Mouse (Mus musculus): ENCODE measurements around the gene Vrk1. TPM values are rescaled to one million over a fixed set of nuclear protein-coding genes. Genes with fewer than 3 reads are reported as not detected.

Gene Vrk1
- 10 to 100 TPM; 18.8 to 22.1 TPM for total RNA-seq (2021)
- long read RNA-seq, transcript Vrk1-202 (13 exons, 1,509 nt), result major isoform, 10 of 28 reads
- long read RNA-seq, partial matches to known transcripts, result 7 of 28 reads
- long read RNA-seq, other reads (novel, unspliced or antisense), result 8 of 28 reads

GRCm38 (mm10) chr12:106010065-106010915, at the start of gene Vrk1:
TSS of gene Vrk1 (plus strand) at chr12:106010228.
- DNase-seq (ENCODE audit: low spot score in 2 of 2), result peak; percentile 93 to 95

GRCm38 (mm10) chr12:105960592-105961330, 49.3 kb upstream of the Vrk1 start:
- DNase-seq (ENCODE audit: low spot score in 2 of 2), result no peak

- no peak for DNase-seq (ENCODE audit: low spot score in 2 of 2)
Observed at GRCm38 (mm10) chr12:105961667-105962066, 48.4 kb upstream of the Vrk1 start.

GRCm38 (mm10) chr12:105962103-105963011, 47.7 kb upstream of the Vrk1 start:
- DNase-seq (ENCODE audit: low spot score in 2 of 2), result peak; percentile 96 to 98

DNA sequence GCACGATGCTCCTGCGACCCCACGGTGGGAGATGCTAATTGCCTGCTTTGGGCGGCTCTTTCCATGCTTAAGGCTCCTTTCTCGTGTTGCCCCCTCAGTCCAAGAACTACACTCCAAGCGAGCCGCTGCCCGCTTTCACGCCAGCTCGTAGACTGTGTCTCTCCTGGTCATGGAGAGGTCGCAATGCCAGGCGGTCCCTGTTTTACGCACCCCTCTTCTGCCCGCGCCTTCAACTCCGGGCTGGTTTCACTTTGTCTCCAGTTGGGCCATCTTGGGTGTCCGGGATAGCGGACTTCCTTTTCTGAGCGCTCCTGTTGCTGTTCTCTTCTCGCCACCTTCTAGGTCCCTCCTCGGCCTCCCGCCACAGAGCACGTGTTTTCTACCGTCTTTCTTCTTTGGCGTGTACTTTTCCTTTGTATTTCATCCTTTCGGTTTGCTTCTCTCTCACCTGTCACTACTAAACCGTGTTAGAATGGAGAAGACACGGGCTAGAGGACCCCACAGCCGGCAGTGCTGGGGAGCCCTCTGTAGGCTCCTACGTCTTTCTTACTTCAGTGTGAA, 46.9 kb upstream of the Vrk1 start:
- no peak for DNase-seq (ENCODE audit: low spot score in 2 of 2)

GRCm38 (mm10) chr12:105966887-105967637, 43.0 kb upstream of the Vrk1 start:
- DNase-seq (ENCODE audit: low spot score in 2 of 2), result peak in 1 of 2 experiments; percentile 36

- no peak for DNase-seq (ENCODE audit: low spot score in 2 of 2)
Observed at GRCm38 (mm10) chr12:105967806-105968205, 42.2 kb upstream of the Vrk1 start.

- no peak for DNase-seq (ENCODE audit: low spot score in 2 of 2)
Observed at GRCm38 (mm10) chr12:105971182-105971581, 38.8 kb upstream of the Vrk1 start.

DNA sequence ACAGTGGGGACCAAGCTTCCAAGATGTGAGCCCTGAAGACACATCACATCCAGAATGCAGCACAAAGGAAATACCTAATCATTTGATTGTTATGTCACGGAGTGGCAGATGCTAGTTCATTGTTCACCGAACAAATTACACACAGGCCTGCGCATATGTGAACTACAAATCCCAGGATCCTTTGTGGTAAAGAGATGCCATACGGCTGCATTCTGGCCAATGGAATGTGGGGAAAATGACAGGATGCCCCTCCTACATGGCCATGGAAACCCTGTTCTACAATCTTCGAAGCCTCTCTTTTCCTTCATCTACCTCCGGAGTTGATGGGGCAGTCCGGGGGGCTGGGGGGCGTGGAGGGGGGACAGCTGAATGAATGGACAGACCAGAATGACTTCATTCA, 37.4 kb upstream of the Vrk1 start:
- DNase-seq (ENCODE audit: low spot score in 2 of 2), result no peak

DNA sequence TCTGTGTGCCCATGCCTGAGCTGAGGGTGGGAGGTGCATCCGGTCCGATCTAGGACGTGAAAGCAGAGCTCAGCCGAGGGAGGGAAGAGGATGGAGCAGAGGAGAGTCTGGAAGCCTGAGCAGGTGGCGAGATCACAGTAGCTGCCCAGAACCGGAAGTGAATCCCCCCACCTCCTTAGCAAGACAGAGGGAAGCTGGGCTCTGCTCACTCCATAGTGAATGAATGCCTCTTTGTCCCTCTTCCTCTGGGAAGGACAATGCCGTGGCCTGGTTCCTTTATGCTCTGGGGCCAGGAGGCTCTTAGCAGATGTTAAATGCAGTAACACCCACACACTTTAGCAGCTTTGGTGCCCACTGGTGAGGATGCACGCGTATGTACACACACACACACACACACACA, 36.3 kb upstream of the Vrk1 start:
- no peak for DNase-seq (ENCODE audit: low spot score in 2 of 2)

DNA sequence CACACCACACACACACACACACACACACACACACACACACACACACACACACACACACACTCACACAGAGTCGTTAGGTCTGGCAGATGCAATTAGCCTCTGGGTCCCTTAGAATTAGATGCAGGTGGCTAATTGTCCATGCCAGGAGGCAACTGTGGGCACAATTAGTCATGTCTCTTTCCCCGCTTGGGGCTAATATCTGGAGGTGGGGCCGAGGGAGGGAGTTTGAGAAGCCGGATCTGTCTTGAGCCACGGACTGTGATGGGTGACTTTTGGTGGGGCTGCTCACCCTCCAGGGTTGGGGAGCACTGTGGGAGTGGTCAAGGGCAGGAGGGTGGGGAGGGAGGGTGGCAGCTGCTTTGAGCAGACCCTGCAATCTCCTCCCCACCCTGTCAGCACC, 35.9 kb upstream of the Vrk1 start:
- no peak for DNase-seq (ENCODE audit: low spot score in 2 of 2)

DNA sequence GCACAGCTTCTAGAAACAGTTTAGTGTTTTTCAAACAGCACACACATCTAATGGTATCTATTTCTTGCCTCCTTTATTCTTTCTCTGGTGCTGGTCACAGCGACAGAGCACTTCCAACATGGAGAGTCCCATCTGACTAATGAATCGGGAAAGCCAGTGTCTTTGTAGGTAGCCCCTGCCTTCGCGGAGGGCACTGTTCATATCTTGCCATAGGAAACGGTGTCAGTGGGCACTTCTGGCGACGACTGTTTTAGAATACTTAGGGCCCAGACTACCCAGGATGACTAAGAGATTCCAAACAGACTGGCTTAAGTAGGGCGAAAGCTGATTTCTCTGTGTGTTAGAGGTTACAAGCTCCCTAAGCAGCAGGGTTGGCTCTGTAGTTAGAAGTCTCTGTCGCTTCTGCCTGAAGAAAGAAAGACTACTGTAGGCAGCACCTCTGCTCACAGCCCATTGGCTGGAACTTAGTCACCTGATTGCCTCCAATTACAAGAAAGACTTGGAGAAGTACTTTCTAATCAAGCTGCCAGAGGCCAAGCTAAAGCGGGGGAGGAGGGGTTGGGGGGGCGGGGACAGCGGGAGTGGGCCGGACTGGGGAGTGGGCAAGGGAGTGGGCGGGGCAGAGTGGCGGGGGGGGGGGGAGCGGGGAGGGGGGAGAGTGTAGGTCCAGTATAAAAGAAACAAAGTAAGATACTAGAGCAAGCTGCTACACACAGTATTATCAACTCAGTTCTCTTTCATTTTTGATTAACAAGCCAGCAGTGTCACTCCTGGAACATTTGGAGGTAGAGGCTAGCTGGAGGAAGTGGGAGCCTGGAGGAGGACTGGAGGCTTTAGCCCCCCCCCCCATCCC, 28.7 kb upstream of the Vrk1 start:
- DNase-seq (ENCODE audit: low spot score in 2 of 2), result no peak

GRCm38 (mm10) chr12:105981974-105982305, 28.1 kb upstream of the Vrk1 start:
- no peak for DNase-seq (ENCODE audit: low spot score in 2 of 2)

GRCm38 (mm10) chr12:105982598-105982997, 27.4 kb upstream of the Vrk1 start:
- peak in 1 of 2 experiments; percentile 47 for DNase-seq (ENCODE audit: low spot score in 2 of 2)

DNA sequence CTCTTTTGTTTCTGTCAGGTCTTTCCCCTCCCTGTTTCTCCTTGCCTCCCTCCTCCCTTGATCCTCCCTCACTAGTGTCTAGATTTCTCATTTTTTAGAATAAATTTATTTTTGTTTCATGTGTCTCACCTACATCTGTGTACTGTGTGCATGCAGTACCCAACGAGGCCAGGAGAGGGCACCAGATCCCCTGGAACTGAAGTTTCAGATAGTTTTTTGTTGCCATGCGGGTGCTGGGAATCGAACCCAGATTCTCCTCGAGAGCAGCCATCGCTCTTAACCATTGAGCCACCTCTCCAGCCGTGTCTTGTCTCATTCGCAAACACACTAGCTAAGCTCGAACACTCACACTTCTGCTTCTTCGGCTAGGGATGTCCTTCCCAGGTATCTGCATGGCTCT, 26.5 kb upstream of the Vrk1 start:
- DNase-seq (ENCODE audit: low spot score in 2 of 2), result no peak

DNA sequence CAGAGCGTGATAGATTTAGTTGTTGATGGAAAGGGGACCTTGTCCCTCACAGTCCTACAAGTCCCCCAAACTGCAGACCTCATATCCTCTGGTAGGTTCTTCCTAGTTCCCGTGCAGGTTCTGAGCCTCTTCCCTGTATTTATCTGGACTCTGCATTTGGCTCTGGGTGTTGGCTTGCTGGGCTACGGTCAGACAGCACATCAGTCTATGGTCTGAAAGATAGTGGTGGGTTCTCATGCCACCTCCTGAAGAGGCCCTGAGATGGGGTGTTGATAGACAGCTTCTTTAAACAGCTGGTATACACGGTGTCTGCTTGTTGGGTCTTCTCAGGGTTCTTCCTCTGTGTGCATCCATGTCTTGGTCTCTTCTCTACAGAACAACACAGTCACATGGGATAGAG, 21.6 kb upstream of the Vrk1 start:
- no peak for DNase-seq (ENCODE audit: low spot score in 2 of 2)

GRCm38 (mm10) chr12:105992756-105993155, 17.3 kb upstream of the Vrk1 start:
- DNase-seq (ENCODE audit: low spot score in 2 of 2), result no peak

- DNase-seq (ENCODE audit: low spot score in 2 of 2), result no peak
Observed at GRCm38 (mm10) chr12:105993356-105993755, 16.7 kb upstream of the Vrk1 start.

DNA sequence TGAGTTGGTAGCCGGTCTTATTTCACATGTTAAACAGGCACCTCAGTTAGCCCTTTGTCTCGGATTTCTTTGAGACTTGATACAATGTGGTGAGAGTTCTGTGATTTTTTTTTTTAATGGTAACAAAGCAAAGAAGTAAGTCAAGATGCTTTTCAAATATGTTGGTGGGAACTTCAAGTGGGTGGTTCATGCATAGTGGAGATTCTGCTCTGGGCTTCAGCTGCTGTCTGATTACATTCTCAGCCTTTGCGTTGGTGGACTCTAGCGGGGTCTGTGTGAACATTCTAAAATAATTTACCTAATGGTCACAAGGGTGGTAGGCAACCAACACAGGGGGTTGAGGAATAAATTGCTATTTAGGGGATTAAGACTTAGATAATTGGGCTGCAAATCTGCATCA, 14.1 kb upstream of the Vrk1 start:
- no peak for DNase-seq (ENCODE audit: low spot score in 2 of 2)
